Mouse (Mus musculus) cerebellum, adult 2 months (tissue): Measurements from ENCODE around the gene Foxo1.
A peak's percentile ranks its signal among the peaks of the same experiment; 100 is the strongest.

Source experiments
- CTCF ChIP-seq: fragments of 200-500 bp; IDR thresholded peaks from 2 replicates; pipeline ENCODE4 v1.5.1; 2011; ENCODE audit warnings: low read depth, mild to moderate bottlenecking, control low read depth, low read length, moderate library complexity, borderline replicate concordance; ENCODE audit not compliant: insufficient read depth
- POLR2A ChIP-seq: fragments of 200-500 bp; IDR thresholded peaks from 2 replicates; pipeline ENCODE4 v1.6.1; 2011; ENCODE audit warnings: low read length, control low read depth, borderline replicate concordance; ENCODE audit not compliant: insufficient read depth

- TF ChIP-seq CTCF (peak; percentile 23; the same call in 1 of the 2 replicates), POLR2A (no peak)
Observed at GRCm38 (mm10) chr3:52245996-52246830, 21.9 kb upstream of the Foxo1 start.
